Mouse (Mus musculus): ENCODE measurements around the gene Bank1.

DNA sequence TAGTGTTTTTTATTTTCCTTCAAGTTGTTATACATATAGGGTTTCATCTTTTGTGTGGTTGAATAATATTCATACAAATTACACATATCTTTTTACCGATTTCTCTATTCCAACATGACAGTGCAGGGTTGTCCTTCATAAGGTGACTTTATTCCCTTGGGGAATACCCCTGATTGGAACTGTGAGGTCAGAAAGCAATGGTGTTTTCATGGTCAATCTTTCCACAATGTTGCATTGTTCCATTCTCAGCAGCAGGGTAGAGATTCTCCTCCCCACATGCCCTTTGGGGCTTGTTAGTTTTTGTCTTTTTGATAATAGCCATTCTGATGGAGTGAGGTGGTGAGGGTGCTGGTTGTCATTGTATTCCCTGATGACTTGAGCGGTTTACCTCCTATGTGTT, 80.9 kb downstream of the Bank1 start:
- TF ChIP-seq GATA1 (IDR thresholded peaks at IDR 0.05; ENCODE audit: borderline replicate concordance, low read length), result no peak
- no peak for TF ChIP-seq FLI1 (IDR thresholded peaks at IDR 0.05; ENCODE audit: low read length)
